In genomic region chr12:89093806-89094479, GRCm38 (mm10) we compare ENCODE assay signal across 21 mouse cellular contexts.
DNase-seq lines count a peak whose midpoint lies in the region; ATAC-seq and TF ChIP-seq lines count a peak whose summit lies in the region.
"Had no signal": no experiment of that assay in that cellular context is flagged by ENCODE, and none has a peak within 500 bp of the region (broad histone marks: within the 10 kb centered on the region; RNA-seq: fewer than 3 reads in every experiment).

No protein-coding gene starts in this region.

- H3K4me1 ChIP-seq in olfactory bulb, adult 2 months (ENCODE audit: control insufficient read depth, insufficient read depth, low read length) = peaks cover 3% of the 10 kb centered on the region
- H3K4me1 ChIP-seq: forebrain, embryonic 12.5 days; heart, embryonic 13.5 days; limb, embryonic 12.5 days; liver, embryonic 13.5 days; lung, embryonic 15.5 days had no signal

- 0 out of 2 replicates have a peak overlapping the region, but pooled peaks have one; percentile 21 for H3K27ac ChIP-seq in olfactory bulb, adult 2 months (ENCODE audit: insufficient read depth, low read depth, low read length)
- H3K27ac ChIP-seq: forebrain, embryonic 12.5 days; heart, embryonic 13.5 days; hindbrain, postnatal 0 days; limb, embryonic 12.5 days; liver, embryonic 13.5 days; lung, embryonic 15.5 days had no signal

- no peak overlapping the region for H3K4me3 ChIP-seq in olfactory bulb, adult 2 months (ENCODE audit: insufficient read depth, low read depth, low read length)
- H3K4me3 ChIP-seq: forebrain, embryonic 12.5 days; heart, embryonic 13.5 days; limb, embryonic 12.5 days; liver, embryonic 13.5 days; lung, embryonic 15.5 days; myocyte had no signal

- TF ChIP-seq CTCF in olfactory bulb, adult 2 months (IDR thresholded peaks at IDR 0.05; ENCODE audit: insufficient read depth, low read depth, low read length) = no peak

- 49% methylated on average over 8 of the region's 8 CpGs for WGBS in olfactory bulb, adult 2 months

- ATAC-seq in frontal cortex, adult (ENCODE audit: low TSS enrichment) = peak; percentile 85
- ATAC-seq: hindbrain, postnatal 0 days had no signal

- intact Hi-C loops in heart, postnatal 14 days (cut with DNase I) = no loop called here

- DNase-seq in heart, adult 11 months = peak; percentile 55
- no peak for DNase-seq in heart, postnatal 14 days
- DNase-seq in layer of hippocampus, postnatal 36 days = peak; percentile 19 to 23
- no peak for DNase-seq in ovary, adult 18-20 months (ENCODE audit: low spot score)
- DNase-seq in thymus, postnatal 10 days (ENCODE audit: low spot score in 2 of 2) = no peak
- DNase-seq in urinary bladder, postnatal 10 days (ENCODE audit: low spot score) = no peak
- DNase-seq: adrenal gland, postnatal 25 days; cerebellum, adult 9-11 months; heart, postnatal 4 days; kidney, adult 11 months; kidney, postnatal 10 days; liver, embryonic 13.5 days; midbrain, embryonic 14.5 days had no signal

- no peak for TF ChIP-seq POLR2A in olfactory bulb, adult 2 months (IDR thresholded peaks at IDR 0.05; ENCODE audit: insufficient read depth, low read depth, low read length)

Comparison
In these comparisons a context has a peak if more than half of its experiments do, and no peak if none do; other contexts are left out.
1. DNase-seq: peak in heart, adult 11 months (single experiment) and layer of hippocampus, postnatal 36 days (2 of 2); none in heart, postnatal 14 days (0 of 2), ovary, adult 18-20 months (single experiment), thymus, postnatal 10 days (0 of 2) and urinary bladder, postnatal 10 days (single experiment).